Mouse (Mus musculus) embryo, embryonic 11 days (tissue): ENCODE measurements around the gene Slc48a1.
A peak's percentile ranks its signal among the peaks of the same experiment; 100 is the strongest.

Source experiments
- DNase-seq: peaks from one replicate; pipeline ENCODE4 v3.0.0-alpha.2; 2015

Slc48a1 gene

GRCm38 (mm10) chr15:97809942-97810341, 31.6 kb downstream of the Slc48a1 start:
- DNase-seq: no peak

GRCm38 (mm10) chr15:97810399-97810798, 32.1 kb downstream of the Slc48a1 start:
- no peak for DNase-seq

GRCm38 (mm10) chr15:97811307-97811706, 33.0 kb downstream of the Slc48a1 start:
- DNase-seq: no peak

GRCm38 (mm10) chr15:97812126-97812525, 33.8 kb downstream of the Slc48a1 start:
- no peak for DNase-seq

- DNase-seq: no peak
These were observed 34.6 kb downstream of the Slc48a1 start for GRCm38 (mm10) chr15:97812875-97813274.

- no peak for DNase-seq
These were observed 35.3 kb downstream of the Slc48a1 start for GRCm38 (mm10) chr15:97813452-97814204.

GRCm38 (mm10) chr15:97814703-97815102, 36.4 kb downstream of the Slc48a1 start:
- DNase-seq: no peak

DNA sequence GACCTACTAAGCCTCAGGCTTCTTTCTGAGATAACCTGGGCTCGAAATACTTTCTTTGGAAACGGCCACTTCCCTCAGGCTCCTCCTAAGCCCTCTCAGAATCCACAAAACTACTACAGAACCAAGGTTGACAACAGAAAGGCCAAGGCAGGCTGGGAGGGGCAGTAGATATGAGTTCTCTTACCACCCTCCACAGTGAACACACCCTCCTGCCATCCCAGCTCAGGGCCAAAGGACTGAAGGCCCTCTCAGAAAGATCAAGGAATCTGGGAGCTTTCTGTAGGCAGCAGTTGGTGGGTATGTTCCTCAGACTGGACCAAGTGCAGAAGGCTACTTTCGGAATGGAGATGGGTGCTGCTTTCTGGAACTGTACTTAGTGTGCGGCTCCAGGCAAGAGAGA, 36.9 kb downstream of the Slc48a1 start:
- no peak for DNase-seq

- DNase-seq: no peak
These were observed 38.1 kb downstream of the Slc48a1 start for GRCm38 (mm10) chr15:97816199-97816994.

- no peak for DNase-seq
These were observed 41.6 kb downstream of the Slc48a1 start for GRCm38 (mm10) chr15:97819937-97820336.

DNA sequence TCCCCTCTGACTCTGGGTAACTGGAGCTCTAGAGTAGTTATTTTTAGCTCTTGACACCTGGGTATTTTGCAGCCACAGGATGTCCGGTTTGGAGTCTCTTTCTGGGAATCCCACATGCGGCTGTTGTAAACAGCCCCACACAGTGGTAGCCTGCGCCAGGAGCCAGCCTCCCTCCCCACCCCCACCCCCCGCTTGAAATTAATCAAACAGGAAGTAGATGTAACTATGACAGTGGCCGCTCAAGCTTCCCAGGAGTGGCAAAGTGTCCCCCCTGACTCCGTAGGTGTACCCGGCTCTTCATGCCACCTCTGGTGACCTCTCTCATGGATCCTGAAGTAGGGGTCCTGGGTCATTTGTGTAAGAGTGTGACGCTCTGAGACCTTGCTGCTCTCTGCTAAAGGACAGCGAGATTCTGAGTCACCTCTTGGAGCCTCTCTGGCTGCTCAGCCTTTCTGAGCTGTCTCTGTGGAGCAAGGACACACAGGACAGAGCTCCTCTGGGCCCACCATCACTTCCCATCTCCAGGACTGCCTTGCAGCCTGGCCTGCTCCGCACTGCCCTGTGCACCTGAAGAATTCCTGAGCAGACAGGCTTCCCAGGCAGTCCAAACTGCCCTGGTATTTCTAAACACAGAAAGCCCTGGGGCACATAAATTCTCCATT, 43.1 kb downstream of the Slc48a1 start:
- DNase-seq: peak; percentile 35

GRCm38 (mm10) chr15:97821983-97822363, 43.7 kb downstream of the Slc48a1 start:
- DNase-seq: no peak

- DNase-seq: no peak
These were observed 44.4 kb downstream of the Slc48a1 start for GRCm38 (mm10) chr15:97822545-97823228.

DNA sequence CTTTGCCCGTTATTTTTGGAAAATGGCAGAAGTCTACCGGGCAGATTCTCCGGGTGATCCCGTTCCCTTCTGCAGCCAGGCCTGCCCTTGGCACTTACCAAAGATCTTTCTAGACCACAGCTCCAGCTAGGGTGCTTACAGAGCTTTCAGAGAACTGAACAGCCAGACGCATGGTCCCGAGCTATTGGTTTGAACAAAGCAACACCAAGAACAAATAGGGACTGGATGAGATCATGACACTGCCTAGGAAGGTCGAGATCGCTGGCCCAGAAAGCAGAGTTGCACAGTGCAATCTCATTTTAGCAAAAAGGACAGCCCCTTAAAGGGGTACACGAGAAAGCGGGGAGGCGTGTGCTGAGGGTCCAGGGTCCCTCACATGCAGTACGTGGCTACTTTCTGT, 45.2 kb downstream of the Slc48a1 start:
- no peak for DNase-seq

GRCm38 (mm10) chr15:97824042-97824441, 45.7 kb downstream of the Slc48a1 start:
- DNase-seq: no peak

DNA sequence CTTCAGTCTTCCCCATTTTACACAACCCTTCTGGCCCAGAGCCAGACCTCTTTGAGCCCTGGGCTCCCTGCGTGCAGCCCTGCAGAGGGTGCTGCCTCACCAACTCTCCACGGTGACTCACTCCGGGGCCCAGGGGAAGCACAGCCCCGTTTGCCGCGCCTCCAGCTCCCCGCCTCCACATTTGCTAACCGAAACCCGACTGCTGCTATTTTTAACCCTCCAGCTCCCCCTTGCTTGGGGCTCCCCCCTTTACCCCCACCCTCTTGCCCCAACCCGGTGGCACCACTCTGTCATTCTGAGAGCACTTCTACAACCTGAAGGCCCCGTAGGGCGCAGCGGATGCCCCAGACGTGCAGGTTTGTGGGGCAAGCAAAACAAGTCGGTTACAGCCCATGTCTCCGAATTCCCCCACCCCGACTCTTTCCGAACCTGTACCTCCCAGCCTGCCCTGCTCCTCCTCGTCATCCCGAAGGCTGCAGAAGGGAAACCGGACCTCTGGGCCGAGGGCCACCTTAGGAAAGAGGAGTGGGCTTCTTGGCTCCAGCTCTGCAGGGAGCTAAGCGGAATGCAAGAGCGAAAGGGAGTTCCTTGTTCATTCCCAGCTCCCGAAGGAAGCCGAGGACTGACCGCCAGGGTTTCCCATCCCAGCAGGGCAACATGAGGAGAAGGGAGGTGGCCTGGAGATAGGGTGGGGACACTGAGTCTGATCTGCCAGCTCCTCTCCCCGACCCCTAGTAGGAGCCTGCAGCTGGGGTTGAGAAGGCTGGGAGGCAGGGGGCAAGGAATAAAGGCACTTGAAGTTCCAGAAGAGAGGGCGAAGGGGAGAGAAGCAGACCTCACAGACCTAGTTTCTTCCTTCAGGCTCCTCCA, 47.0 kb downstream of the Slc48a1 start:
- peak; percentile 62 for DNase-seq

GRCm38 (mm10) chr15:97825941-97826587, 47.7 kb downstream of the Slc48a1 start:
- DNase-seq: no peak

GRCm38 (mm10) chr15:97826588-97827261, 48.4 kb downstream of the Slc48a1 start:
- DNase-seq: no peak

DNA sequence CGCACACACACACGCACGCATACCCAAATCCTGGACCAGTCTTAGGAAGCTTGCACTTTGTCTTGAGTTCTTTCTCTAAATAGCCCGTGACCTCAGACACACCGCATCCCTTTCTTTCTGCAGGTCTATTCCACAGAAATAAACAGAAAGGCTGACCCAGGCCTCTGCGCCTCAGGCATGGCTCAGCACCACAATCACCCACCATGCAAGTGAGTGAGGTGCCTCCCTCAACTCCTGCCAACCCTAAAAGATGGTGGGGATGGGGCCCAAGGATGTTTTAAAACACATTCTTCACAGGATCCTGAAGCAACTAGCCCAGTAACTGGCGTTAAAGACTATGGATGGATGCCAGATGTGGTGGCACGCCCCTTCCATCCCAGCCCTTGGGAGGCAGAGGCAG, 49.1 kb downstream of the Slc48a1 start:
- no peak for DNase-seq

GRCm38 (mm10) chr15:97828221-97828842, 50.0 kb downstream of the Slc48a1 start:
- no peak for DNase-seq
